Mouse (Mus musculus) liver, adult 2 months (tissue): ENCODE data around the gene Fgd1. TPM values are rescaled to one million over a fixed set of nuclear protein-coding genes. Genes with fewer than 3 reads are reported as not detected.

ENCODE experiments used
- DNase-seq: peaks from one replicate; pipeline ENCODE4 v3.0.0-alpha.2; 2011; ENCODE audit warnings: low read depth, low spot score; ENCODE audit errors: extremely low read depth
- H3K27ac ChIP-seq: fragments of 200-500 bp; replicated peaks from 2 replicates; pipeline ENCODE4 v1.5.1; 2012; ENCODE audit warnings: low read depth, mild to moderate bottlenecking, control low read depth, inconsistent platforms, low read length; ENCODE audit not compliant: insufficient read depth
- H3K27me3 ChIP-seq: fragments of 200-500 bp; 2 replicates; pipeline ENCODE4 v1.6.1; 2012; ENCODE audit warnings: mild to moderate bottlenecking, moderate library complexity, low read length, inconsistent platforms; ENCODE audit not compliant: control insufficient read depth, insufficient read depth
- H3K36me3 ChIP-seq: fragments of 200-500 bp; 2 replicates; pipeline ENCODE4 v1.6.1; 2012; ENCODE audit warnings: low read length, inconsistent platforms; ENCODE audit not compliant: control insufficient read depth, insufficient read depth
- H3K4me1 ChIP-seq: fragments of 200-500 bp; 2 replicates; pipeline ENCODE4 v1.6.1; 2011; ENCODE audit warnings: low read length; ENCODE audit not compliant: control insufficient read depth, insufficient read depth
- H3K4me3 ChIP-seq: fragments of 200-500 bp; 2 replicates; pipeline ENCODE4 v1.5.1; 2011; ENCODE audit warnings: low read depth, mild to moderate bottlenecking, control low read depth, low read length, moderate library complexity; ENCODE audit not compliant: insufficient read depth
- H3K79me2 ChIP-seq: fragments of 200-500 bp; 2 replicates; pipeline ENCODE4 v1.6.1; 2012; ENCODE audit warnings: inconsistent platforms, mild to moderate bottlenecking, low read length, moderate library complexity; ENCODE audit not compliant: control insufficient read depth, insufficient read depth
- H3K9ac ChIP-seq: fragments of 200-500 bp; 2 replicates; pipeline ENCODE4 v1.6.1; 2012; ENCODE audit warnings: low read depth, mild to moderate bottlenecking, control low read depth, inconsistent platforms, low read length
- CTCF ChIP-seq: fragments of 200-500 bp; IDR thresholded peaks from 2 replicates; pipeline ENCODE4 v1.5.1; 2011; ENCODE audit warnings: low read depth, low read length, control low read depth
- POLR2A ChIP-seq: fragments of 200-500 bp; IDR thresholded peaks from 2 replicates; pipeline ENCODE4 v1.6.1; 2011; ENCODE audit warnings: low read length, control low read depth; ENCODE audit not compliant: insufficient read depth; ENCODE audit errors: extremely low read depth
- WGBS: fragments of 180-500 bp; shearing (Covaris S2); methylation state at CpG from one replicate; pipeline ENCODE4 v1.1.7; 2018; 5-methylcytosine and 5-hydroxymethylcytosine counted together
- polyA plus RNA-seq: library from polyadenylated mRNA; depleted of rRNA; stranded (reverse); fragments of >200 nt; gene quantifications from 2 replicates; pipeline ENCODE4 v1.2.3, GENCODE M21; 2012
- total RNA-seq: library from RNA; depleted of rRNA; stranded (reverse); fragments of >200 nt; gene quantifications from 2 replicates; pipeline ENCODE4 v1.2.3, GENCODE M21; 2014

Fgd1 gene
- total and polyA plus RNA-seq, 2 experiments: 0.83 to 2.4 TPM

DNA sequence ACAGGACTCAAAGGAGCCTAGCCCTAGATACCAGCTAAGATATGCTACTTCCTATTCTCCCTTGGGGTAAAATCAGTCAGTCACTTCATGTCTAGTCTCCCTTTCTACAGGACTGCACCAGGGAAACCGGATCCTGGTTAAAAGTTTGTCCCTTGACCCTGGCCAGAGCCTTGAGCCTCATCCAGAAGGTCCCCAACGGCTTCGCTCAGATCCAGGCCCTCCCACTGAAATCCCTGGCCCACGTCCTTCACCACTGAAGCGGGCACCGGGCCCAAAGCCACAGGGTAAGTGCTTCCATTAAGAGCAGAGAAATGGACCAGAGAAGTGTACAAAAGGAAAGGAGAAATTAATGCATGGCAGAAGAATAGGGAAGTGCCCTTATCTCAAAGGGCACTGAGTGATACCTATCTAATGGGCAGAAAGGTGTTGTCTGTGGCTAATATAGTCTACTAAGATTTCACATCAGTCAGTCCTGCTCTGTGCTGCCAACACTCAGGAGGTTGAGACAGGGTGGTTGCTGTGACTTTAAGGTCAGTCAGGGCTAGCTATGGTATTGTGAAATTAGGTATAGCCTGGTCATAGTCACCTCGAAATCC is 20.2 kb downstream of the Fgd1 start:
- H3K79me2 ChIP-seq: no peaks in the 10 kb centered on the region
- H3K4me1 ChIP-seq: no peaks in the 10 kb centered on the region; the same call in 1 of the 2 replicates
- H3K27me3 ChIP-seq: no peaks in the 10 kb centered on the region
- TF ChIP-seq CTCF: no peak
- no peak for TF ChIP-seq POLR2A
- H3K4me3 ChIP-seq: no peak overlapping the region
- no peak overlapping the region for H3K9ac ChIP-seq
- DNase-seq: no peak
- 88% methylated on average over 7 of the region's 7 CpGs for WGBS
- H3K36me3 ChIP-seq: no peaks in the 10 kb centered on the region; the same call in 1 of the 2 replicates
- no peak overlapping the region for H3K27ac ChIP-seq

DNA sequence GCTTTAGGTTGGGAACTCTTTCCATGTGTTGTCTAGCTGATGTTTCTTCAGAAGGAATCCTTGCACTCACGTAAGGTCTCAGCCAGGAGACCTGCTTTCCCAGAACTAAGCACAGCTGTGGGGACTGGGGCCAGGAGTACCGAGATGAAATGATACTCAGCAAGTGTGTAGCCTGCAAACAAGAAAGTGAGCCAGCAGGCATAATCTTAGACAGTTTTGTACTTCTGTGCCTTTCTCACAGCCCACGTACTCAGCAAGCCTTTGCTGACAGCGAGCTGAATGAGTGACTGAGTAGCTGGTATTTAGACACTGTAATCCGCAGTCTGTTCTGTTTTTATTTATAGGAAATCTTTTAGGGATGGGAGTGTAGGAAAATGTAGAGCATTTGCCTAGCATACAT is 21.9 kb downstream of the Fgd1 start:
- Histone ChIP-seq H3K9ac (no peak overlapping the region), H3K27me3 (no peaks in the 10 kb centered on the region), H3K79me2 (no peaks in the 10 kb centered on the region), H3K27ac (no peak overlapping the region), H3K4me1 (no peaks in the 10 kb centered on the region), H3K36me3 (no peaks in the 10 kb centered on the region; the same call in 1 of the 2 replicates), H3K4me3 (no peak overlapping the region)
- WGBS: 98% methylated on average over 5 of the region's 5 CpGs
- no peak for DNase-seq
- TF ChIP-seq POLR2A: no peak
- TF ChIP-seq CTCF: no peak

DNA sequence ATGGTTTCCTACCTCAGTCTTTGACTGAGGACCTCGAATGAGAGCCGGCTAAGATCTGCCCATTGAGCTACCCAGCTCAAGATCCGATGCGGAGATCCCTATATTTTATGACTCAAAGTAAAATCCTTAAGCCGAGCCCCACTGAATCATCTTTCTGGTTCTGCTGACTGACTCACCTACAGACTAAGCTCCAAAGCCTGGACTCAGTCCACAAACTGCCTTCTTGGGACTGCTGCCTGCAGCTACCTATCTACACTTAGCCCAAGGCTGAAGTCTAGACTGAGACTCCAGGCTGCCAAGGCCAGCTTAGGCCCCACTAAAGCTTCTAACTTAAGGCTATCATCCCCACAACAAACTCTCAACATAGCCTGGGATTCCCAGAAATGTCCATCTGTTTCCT is 30.1 kb downstream of the Fgd1 start:
- no peak overlapping the region for H3K27ac ChIP-seq
- no peaks in the 10 kb centered on the region for H3K79me2 ChIP-seq
- no peaks in the 10 kb centered on the region for H3K36me3 ChIP-seq
- H3K4me3 ChIP-seq: no peak overlapping the region
- H3K4me1 ChIP-seq: no peaks in the 10 kb centered on the region
- H3K27me3 ChIP-seq: no peaks in the 10 kb centered on the region
- no peak overlapping the region for H3K9ac ChIP-seq
- 94% methylated on average over 5 of the region's 5 CpGs for WGBS
- DNase-seq: no peak
- TF ChIP-seq POLR2A (no peak), CTCF (no peak)

DNA sequence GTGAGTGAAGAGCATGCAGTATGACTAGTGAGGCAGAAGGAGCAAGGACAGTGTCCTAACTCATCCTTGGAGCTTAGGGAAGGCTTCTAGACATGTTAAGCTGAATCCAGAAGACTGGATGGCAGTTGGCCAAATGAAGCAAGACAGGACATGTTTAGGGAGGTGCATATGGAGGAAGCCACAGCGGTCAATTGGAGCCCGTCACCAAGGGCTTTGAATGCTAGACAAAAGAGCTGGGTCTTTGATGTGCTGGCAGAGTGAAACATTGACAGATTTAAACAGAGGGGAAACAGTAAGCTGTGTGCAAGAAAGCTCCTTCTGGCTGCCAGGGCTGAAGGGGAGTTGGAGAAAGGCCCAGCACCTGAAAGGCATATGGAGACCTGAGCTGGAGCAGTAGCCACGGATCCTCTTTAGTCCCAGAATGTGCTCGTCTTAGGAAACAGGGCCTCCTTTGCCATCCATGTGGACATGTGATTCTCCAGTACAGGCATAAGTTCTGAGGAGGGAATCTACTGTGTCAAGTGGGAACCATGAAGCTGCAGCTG is 31.1 kb downstream of the Fgd1 start:
- Histone ChIP-seq H3K27ac (no peak overlapping the region), H3K9ac (no peak overlapping the region), H3K36me3 (no peaks in the 10 kb centered on the region), H3K79me2 (no peaks in the 10 kb centered on the region), H3K4me1 (no peaks in the 10 kb centered on the region), H3K4me3 (no peak overlapping the region), H3K27me3 (no peaks in the 10 kb centered on the region)
- no peak for DNase-seq
- 87% methylated on average over 4 of the region's 4 CpGs for WGBS
- no peak for TF ChIP-seq CTCF

DNA sequence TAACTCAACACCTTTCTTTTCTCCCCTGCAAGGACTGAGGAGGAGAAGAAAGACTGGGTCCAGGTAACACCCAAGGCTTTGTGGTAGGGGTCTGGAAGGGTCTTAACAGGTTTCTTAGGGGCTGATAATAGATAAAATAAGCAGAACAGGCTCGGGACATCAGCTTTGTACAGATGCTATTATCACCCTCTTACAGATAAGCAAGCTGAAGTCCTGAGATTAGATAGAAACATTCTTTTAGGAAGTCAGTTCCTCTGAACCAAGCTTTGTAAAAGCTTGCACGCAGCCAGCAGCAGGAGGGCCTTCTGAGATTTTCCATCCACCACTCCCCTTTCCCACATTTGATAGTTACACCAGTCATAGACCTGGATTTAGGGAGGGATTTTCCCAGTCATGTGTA is 39.6 kb downstream of the Fgd1 start:
- Histone ChIP-seq H3K4me1 (no peaks in the 10 kb centered on the region), H3K27ac (no peak overlapping the region), H3K36me3 (peaks cover 5% of the 10 kb centered on the region), H3K79me2 (no peaks in the 10 kb centered on the region), H3K9ac (no peak overlapping the region), H3K27me3 (no peaks in the 10 kb centered on the region), H3K4me3 (no peak overlapping the region)
- 76% methylated on average over 2 of the region's 2 CpGs for WGBS
- no peak for DNase-seq
- no peak for TF ChIP-seq CTCF
- no peak for TF ChIP-seq POLR2A

DNA sequence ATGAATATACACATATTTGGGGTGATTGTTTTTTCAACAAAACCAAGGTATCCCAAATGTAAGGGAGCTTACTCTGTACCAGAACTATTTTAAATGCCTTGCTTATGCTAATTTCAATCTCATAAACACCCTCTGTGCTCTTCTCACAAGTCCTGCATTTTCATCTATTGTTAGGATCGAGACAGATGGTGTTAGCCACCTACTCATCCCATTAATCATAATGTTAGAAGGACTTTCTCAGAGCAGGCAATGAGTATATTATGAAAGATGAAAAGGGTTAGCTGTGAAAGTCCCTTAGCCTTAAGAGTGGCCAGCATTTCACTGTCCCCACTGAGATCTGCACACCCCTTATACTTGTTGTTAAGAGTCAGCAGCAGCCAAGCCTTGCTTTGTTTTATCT is 41.5 kb downstream of the Fgd1 start:
- H3K4me1 ChIP-seq: no peaks in the 10 kb centered on the region
- no peak overlapping the region for H3K9ac ChIP-seq
- no peak for TF ChIP-seq POLR2A
- no peak for TF ChIP-seq CTCF
- H3K27me3 ChIP-seq: no peaks in the 10 kb centered on the region
- no peaks in the 10 kb centered on the region for H3K79me2 ChIP-seq
- no peak for DNase-seq
- H3K27ac ChIP-seq: no peak overlapping the region
- no peak overlapping the region for H3K4me3 ChIP-seq
- H3K36me3 ChIP-seq: peaks cover 7% of the 10 kb centered on the region
- 91% methylated on average over 1 of the region's 1 CpGs for WGBS
